8 mouse cellular contexts compared by ENCODE assay signal in the genomic region with DNA sequence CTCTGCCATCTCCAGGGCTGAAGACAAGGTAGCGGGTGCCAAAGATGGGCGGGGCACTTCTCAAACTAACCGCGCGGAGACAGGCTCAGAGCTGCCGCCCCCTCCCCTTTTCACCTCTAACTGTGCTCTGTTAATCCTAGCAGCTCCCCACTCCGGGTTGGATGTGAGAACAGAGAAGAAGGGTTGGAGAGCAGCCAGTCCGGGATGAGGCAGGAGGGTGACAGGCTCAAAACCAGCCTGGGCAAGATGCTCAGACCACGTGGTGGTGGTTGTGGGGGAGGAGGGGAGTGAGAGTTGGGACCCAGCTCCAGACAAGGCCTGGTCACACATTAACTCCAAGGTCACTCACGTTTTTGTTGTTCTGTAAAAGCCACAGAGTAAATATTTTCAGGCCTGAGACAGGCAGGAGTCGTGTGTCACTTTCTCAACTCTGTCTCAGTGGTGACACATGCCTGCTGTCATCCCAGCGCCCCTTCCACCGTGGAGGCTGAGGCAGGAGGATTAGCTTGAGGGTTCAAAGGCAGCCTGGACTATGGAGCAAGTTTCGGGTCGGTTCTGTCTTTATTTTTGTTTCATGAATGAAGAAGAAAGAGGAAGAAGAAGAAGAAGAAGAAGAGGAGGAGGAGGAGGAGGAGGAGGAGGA. TPM values are rescaled to one million over a fixed set of nuclear protein-coding genes. Genes with fewer than 3 reads are reported as not detected.
DNase-seq lines count a peak whose midpoint lies in the region; ATAC-seq and TF ChIP-seq lines count a peak whose summit lies in the region.

No protein-coding gene starts in this region.

- no peaks in the 10 kb centered on the region for H3K9me3 ChIP-seq in lung, embryonic 14.5 days (ENCODE audit: low read depth, low read length)
- H3K9me3 ChIP-seq in forebrain, embryonic 11.5 days (ENCODE audit: control insufficient read depth, low read length): no peaks in the 10 kb centered on the region
- no peaks in the 10 kb centered on the region for H3K9me3 ChIP-seq in hindbrain, embryonic 15.5 days
- peaks cover 6% of the 10 kb centered on the region; the same call in 1 of the 2 replicates for H3K9me3 ChIP-seq in limb, embryonic 12.5 days
- no peaks in the 10 kb centered on the region for H3K9me3 ChIP-seq in neural tube, embryonic 14.5 days (ENCODE audit: control insufficient read depth, low read length)

- peak overlapping the region; percentile 78 for H3K4me3 ChIP-seq in lung, embryonic 14.5 days (ENCODE audit: low read depth, low read length)
- peak overlapping the region; percentile 87 for H3K4me3 ChIP-seq in forebrain, embryonic 11.5 days (ENCODE audit: low read depth, low read length)
- peak overlapping the region; percentile 85 for H3K4me3 ChIP-seq in hindbrain, embryonic 15.5 days
- H3K4me3 ChIP-seq in limb, embryonic 12.5 days (replicated peaks): peak overlapping the region; percentile 76
- peak overlapping the region; percentile 75 for H3K4me3 ChIP-seq in neural tube, embryonic 14.5 days (ENCODE audit: low read depth, low read length)

- no peaks in the 10 kb centered on the region; the same call in 1 of the 2 replicates for H3K27me3 ChIP-seq in lung, embryonic 14.5 days (ENCODE audit: insufficient read depth, low read length)
- peaks cover 23% of the 10 kb centered on the region for H3K27me3 ChIP-seq in forebrain, embryonic 11.5 days (ENCODE audit: control insufficient read depth, insufficient read depth, low read length)
- peaks cover 14% of the 10 kb centered on the region; the same call in 1 of the 2 replicates for H3K27me3 ChIP-seq in hindbrain, embryonic 15.5 days
- H3K27me3 ChIP-seq in limb, embryonic 12.5 days: peaks cover 62% of the 10 kb centered on the region
- H3K27me3 ChIP-seq in neural tube, embryonic 14.5 days (ENCODE audit: control insufficient read depth, insufficient read depth, low read length): peaks cover 3% of the 10 kb centered on the region; the same call in 1 of the 2 replicates

- H3K4me1 ChIP-seq in lung, embryonic 14.5 days (ENCODE audit: insufficient read depth): peaks cover 9% of the 10 kb centered on the region; the same call in 1 of the 2 replicates
- H3K4me1 ChIP-seq in forebrain, embryonic 11.5 days (replicated peaks; ENCODE audit: control insufficient read depth, insufficient read depth, low read length): peaks cover 12% of the 10 kb centered on the region
- H3K4me1 ChIP-seq in hindbrain, embryonic 15.5 days (replicated peaks): peaks cover 53% of the 10 kb centered on the region
- H3K4me1 ChIP-seq in limb, embryonic 12.5 days (replicated peaks): peaks cover 32% of the 10 kb centered on the region
- H3K4me1 ChIP-seq in neural tube, embryonic 14.5 days (ENCODE audit: control insufficient read depth, insufficient read depth, low read length): peaks cover 23% of the 10 kb centered on the region

- ATAC-seq in lung, embryonic 14.5 days (ENCODE audit: insufficient read depth): no peak
- no peak for ATAC-seq in forebrain, embryonic 11.5 days (replicated peaks; ENCODE audit: low FRiP score)
- no peak for ATAC-seq in hindbrain, embryonic 15.5 days (ENCODE audit: low FRiP score, low read depth)
- no peak for ATAC-seq in limb, embryonic 12.5 days (ENCODE audit: insufficient number of reproducible peaks, insufficient read depth, low FRiP score, low TSS enrichment, low read depth)
- ATAC-seq in neural tube, embryonic 14.5 days (ENCODE audit: low read depth): peak; percentile 6; the same call in 1 of the 2 replicates
- ATAC-seq in megakaryocyte-erythroid progenitor cell, adult 5-6 weeks (replicated peaks; ENCODE audit: low FRiP score, low TSS enrichment, poor library complexity, severe bottlenecking): no peak

- no peak for TF ChIP-seq CTCF in lung, embryonic 14.5 days (IDR thresholded peaks at IDR 0.05; ENCODE audit: low read depth)

- H3K9ac ChIP-seq in lung, embryonic 14.5 days: no peak overlapping the region
- H3K9ac ChIP-seq in forebrain, embryonic 11.5 days (ENCODE audit: low read length): no peak overlapping the region
- peak overlapping the region; percentile 93 for H3K9ac ChIP-seq in hindbrain, embryonic 15.5 days
- H3K9ac ChIP-seq in limb, embryonic 12.5 days (replicated peaks): no peak overlapping the region
- H3K9ac ChIP-seq in neural tube, embryonic 14.5 days (replicated peaks; ENCODE audit: low read depth, low read length): peak overlapping the region; percentile 91; the same call in 1 of the 2 replicates

- peak overlapping the region; percentile 92 for H3K4me2 ChIP-seq in lung, embryonic 14.5 days
- H3K4me2 ChIP-seq in forebrain, embryonic 11.5 days (ENCODE audit: low read depth, low read length, severe bottlenecking): peak overlapping the region; percentile 92
- peak overlapping the region; percentile 69 for H3K4me2 ChIP-seq in hindbrain, embryonic 15.5 days
- peak overlapping the region; percentile 93 for H3K4me2 ChIP-seq in limb, embryonic 12.5 days
- H3K4me2 ChIP-seq in neural tube, embryonic 14.5 days (ENCODE audit: low read depth, low read length): peak overlapping the region; percentile 63

- 14% methylated on average over 15 of the region's 15 CpGs for WGBS in lung, embryonic 14.5 days
- 18% methylated on average over 15 of the region's 15 CpGs for WGBS in forebrain, embryonic 11.5 days
- WGBS in hindbrain, embryonic 15.5 days: 13% methylated on average over 15 of the region's 15 CpGs
- WGBS in limb, embryonic 12.5 days: 13% methylated on average over 15 of the region's 15 CpGs
- 18% methylated on average over 15 of the region's 15 CpGs for WGBS in neural tube, embryonic 14.5 days

- DNase-seq in lung, embryonic 14.5 days: peak; percentile 49
- DNase-seq in lung, postnatal 25 days (ENCODE audit: low spot score): no peak
- DNase-seq in NIH3T3 (ENCODE audit: low read depth): peak; percentile 63
- peak; percentile 69 for DNase-seq in forebrain, embryonic 11.5 days (ENCODE audit: low spot score)

- no peak overlapping the region for H3K27ac ChIP-seq in lung, embryonic 14.5 days (ENCODE audit: low read depth)
- no peak overlapping the region for H3K27ac ChIP-seq in forebrain, embryonic 11.5 days (ENCODE audit: low read depth, low read length)
- H3K27ac ChIP-seq in hindbrain, embryonic 15.5 days (replicated peaks): peak overlapping the region; percentile 95
- no peak overlapping the region for H3K27ac ChIP-seq in limb, embryonic 12.5 days
- H3K27ac ChIP-seq in neural tube, embryonic 14.5 days (ENCODE audit: low read depth, low read length): no peak overlapping the region

- no peaks in the 10 kb centered on the region for H3K36me3 ChIP-seq in lung, embryonic 14.5 days (ENCODE audit: insufficient read depth)
- no peaks in the 10 kb centered on the region for H3K36me3 ChIP-seq in forebrain, embryonic 11.5 days (ENCODE audit: control insufficient read depth, insufficient read depth, low read length)
- no peaks in the 10 kb centered on the region for H3K36me3 ChIP-seq in hindbrain, embryonic 15.5 days
- no peaks in the 10 kb centered on the region for H3K36me3 ChIP-seq in limb, embryonic 12.5 days
- H3K36me3 ChIP-seq in neural tube, embryonic 14.5 days (ENCODE audit: control insufficient read depth, insufficient read depth, low read length): no peaks in the 10 kb centered on the region

RNA-seq across cellular contexts. Expression of gene Nfic, which starts 23.8 kb away (rescaled TPM):
- polyA plus RNA-seq in lung, embryonic 14.5 days (2014; fragmentation: Nextera tagmentation; extraction: Ambion mirVana): 86.0 and 86.5 TPM in 2 replicates
- polyA plus RNA-seq in forebrain, embryonic 11.5 days (2014; fragmentation: Nextera tagmentation; extraction: Ambion mirVana): 10.5 and 10.8 TPM in 2 replicates
- 26.6 and 28.0 TPM in 2 replicates for polyA plus RNA-seq in hindbrain, embryonic 15.5 days (2015; fragmentation: Nextera tagmentation; extraction: Ambion mirVana)
- polyA plus RNA-seq in limb, embryonic 12.5 days (2016; fragmentation: Nextera tagmentation; extraction: Ambion mirVana): 30.8 and 31.1 TPM in 2 replicates
- 21.9 and 25.0 TPM in 2 replicates for polyA plus RNA-seq in neural tube, embryonic 14.5 days (2014; fragmentation: Nextera tagmentation; extraction: Ambion mirVana)
- 10.6 and 15.9 TPM in 2 replicates for total RNA-seq in megakaryocyte-erythroid progenitor cell, adult 5-6 weeks (2014; fragmentation: Nextera tagmentation)
- 3.0 and 3.4 TPM in 2 replicates for total RNA-seq in megakaryocyte-erythroid progenitor cell, adult 5-6 weeks (2017)

RNA-seq across cellular contexts. Expression of gene Smim24, which starts 38.8 kb away (rescaled TPM):
- 2.8 and 3.3 TPM in 2 replicates for polyA plus RNA-seq in lung, embryonic 14.5 days (2014; fragmentation: Nextera tagmentation; extraction: Ambion mirVana)
- polyA plus RNA-seq in forebrain, embryonic 11.5 days (2014; fragmentation: Nextera tagmentation; extraction: Ambion mirVana): 2.8 and 3.3 TPM in 2 replicates
- polyA plus RNA-seq in hindbrain, embryonic 15.5 days (2015; fragmentation: Nextera tagmentation; extraction: Ambion mirVana): 1.4 and 1.8 TPM in 2 replicates
- polyA plus RNA-seq in limb, embryonic 12.5 days (2016; fragmentation: Nextera tagmentation; extraction: Ambion mirVana): 2.9 and 3.0 TPM in 2 replicates
- 1.3 and 2.0 TPM in 2 replicates for polyA plus RNA-seq in neural tube, embryonic 14.5 days (2014; fragmentation: Nextera tagmentation; extraction: Ambion mirVana)
- 7.7 and 12.8 TPM in 2 replicates for total RNA-seq in megakaryocyte-erythroid progenitor cell, adult 5-6 weeks (2014; fragmentation: Nextera tagmentation)
- total RNA-seq in megakaryocyte-erythroid progenitor cell, adult 5-6 weeks (2017): 7.4 and 7.5 TPM in 2 replicates

RNA-seq across cellular contexts. Expression of gene Gm48552, which starts 42.8 kb away (rescaled TPM):
- polyA plus RNA-seq in lung, embryonic 14.5 days (2014; fragmentation: Nextera tagmentation; extraction: Ambion mirVana): 1.3 and 1.4 TPM in 2 replicates
- polyA plus RNA-seq in forebrain, embryonic 11.5 days (2014; fragmentation: Nextera tagmentation; extraction: Ambion mirVana): 1.1 and 3.0 TPM in 2 replicates
- 2.1 and 2.7 TPM in 2 replicates for polyA plus RNA-seq in hindbrain, embryonic 15.5 days (2015; fragmentation: Nextera tagmentation; extraction: Ambion mirVana)
- polyA plus RNA-seq in limb, embryonic 12.5 days (2016; fragmentation: Nextera tagmentation; extraction: Ambion mirVana): 1.1 and 3.1 TPM in 2 replicates
- 2.0 and 4.4 TPM in 2 replicates for polyA plus RNA-seq in neural tube, embryonic 14.5 days (2014; fragmentation: Nextera tagmentation; extraction: Ambion mirVana)
- 4.0 TPM in 1 of 2 replicates, not detected in the other for total RNA-seq in megakaryocyte-erythroid progenitor cell, adult 5-6 weeks (2014; fragmentation: Nextera tagmentation)
- total RNA-seq in megakaryocyte-erythroid progenitor cell, adult 5-6 weeks (2017): not detected in 2 replicates

RNA-seq across cellular contexts. Expression of gene Gm48551, which starts 47.4 kb away (rescaled TPM):
- 2.8 and 3.8 TPM in 2 replicates for polyA plus RNA-seq in lung, embryonic 14.5 days (2014; fragmentation: Nextera tagmentation; extraction: Ambion mirVana)
- polyA plus RNA-seq in forebrain, embryonic 11.5 days (2014; fragmentation: Nextera tagmentation; extraction: Ambion mirVana): 3.0 and 3.5 TPM in 2 replicates
- 6.2 and 6.6 TPM in 2 replicates for polyA plus RNA-seq in hindbrain, embryonic 15.5 days (2015; fragmentation: Nextera tagmentation; extraction: Ambion mirVana)
- 3.3 and 3.8 TPM in 2 replicates for polyA plus RNA-seq in limb, embryonic 12.5 days (2016; fragmentation: Nextera tagmentation; extraction: Ambion mirVana)
- 4.3 and 6.3 TPM in 2 replicates for polyA plus RNA-seq in neural tube, embryonic 14.5 days (2014; fragmentation: Nextera tagmentation; extraction: Ambion mirVana)
- total RNA-seq in megakaryocyte-erythroid progenitor cell, adult 5-6 weeks (2014; fragmentation: Nextera tagmentation): 1.2 and 6.3 TPM in 2 replicates
- total RNA-seq in megakaryocyte-erythroid progenitor cell, adult 5-6 weeks (2017): 0.11 and 2.6 TPM in 2 replicates

RNA-seq across cellular contexts. Expression of gene Dohh, which starts 47.4 kb away (rescaled TPM):
- polyA plus RNA-seq in lung, embryonic 14.5 days (2014; fragmentation: Nextera tagmentation; extraction: Ambion mirVana): 57.5 and 67.0 TPM in 2 replicates
- polyA plus RNA-seq in forebrain, embryonic 11.5 days (2014; fragmentation: Nextera tagmentation; extraction: Ambion mirVana): 61.0 and 66.3 TPM in 2 replicates
- polyA plus RNA-seq in hindbrain, embryonic 15.5 days (2015; fragmentation: Nextera tagmentation; extraction: Ambion mirVana): 92.2 and 94.0 TPM in 2 replicates
- 71.9 and 74.6 TPM in 2 replicates for polyA plus RNA-seq in limb, embryonic 12.5 days (2016; fragmentation: Nextera tagmentation; extraction: Ambion mirVana)
- 61.0 and 68.0 TPM in 2 replicates for polyA plus RNA-seq in neural tube, embryonic 14.5 days (2014; fragmentation: Nextera tagmentation; extraction: Ambion mirVana)
- 12.3 and 31.4 TPM in 2 replicates for total RNA-seq in megakaryocyte-erythroid progenitor cell, adult 5-6 weeks (2014; fragmentation: Nextera tagmentation)
- 31.2 and 37.8 TPM in 2 replicates for total RNA-seq in megakaryocyte-erythroid progenitor cell, adult 5-6 weeks (2017)

Comparison
In these comparisons a context has a peak if more than half of its experiments do, and no peak if none do; other contexts are left out.
1. H3K9ac ChIP-seq: peak in hindbrain, embryonic 15.5 days (single experiment) and neural tube, embryonic 14.5 days (single experiment); none in lung, embryonic 14.5 days (single experiment), forebrain, embryonic 11.5 days (single experiment) and limb, embryonic 12.5 days (single experiment).
2. Peak in every context shown above with its lines, with median percentiles within 50 percentile points of each other: H3K4me2 ChIP-seq and H3K4me3 ChIP-seq.